Comparison of ENCODE assay signal across 9 mouse cellular contexts in the genomic region with DNA sequence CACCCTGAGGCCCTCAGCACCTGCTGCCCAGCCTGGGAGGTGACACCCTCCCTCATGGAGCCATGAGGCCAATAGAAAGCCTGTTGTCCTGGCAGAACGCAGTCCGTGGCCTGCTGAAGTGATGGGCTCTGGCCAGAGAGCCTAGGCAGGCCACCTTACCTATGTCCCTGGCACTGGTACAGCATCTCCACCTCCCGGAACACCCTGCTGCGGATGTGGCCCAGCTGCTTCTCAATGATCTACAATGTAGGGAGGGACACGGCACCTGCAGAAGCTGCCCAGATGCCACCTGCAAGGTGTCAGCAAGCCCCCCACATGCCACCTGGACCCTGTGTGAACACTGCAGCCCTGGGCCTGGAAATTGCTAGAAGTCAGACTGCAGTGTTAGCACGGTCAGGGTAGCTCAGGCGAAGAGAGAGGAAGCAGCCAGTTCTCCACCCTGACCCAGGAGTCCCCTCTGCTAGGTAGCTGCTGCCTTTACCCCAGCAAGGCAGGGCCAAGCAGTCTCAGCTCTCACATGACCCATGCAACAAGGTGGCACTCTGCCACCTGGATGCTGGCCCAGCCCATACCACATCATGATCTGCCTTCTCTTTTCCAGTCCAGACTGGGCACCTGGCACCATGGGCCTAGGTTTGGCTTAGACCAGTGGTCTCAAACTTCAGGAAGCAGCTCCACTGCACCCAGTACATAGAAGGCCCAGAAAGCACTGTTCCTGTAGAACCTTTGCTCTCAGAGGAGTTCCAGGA. TPM values are rescaled to one million over a fixed set of nuclear protein-coding genes. Genes with fewer than 3 reads are reported as not detected.
DNase-seq lines count a peak whose midpoint lies in the region; ATAC-seq and TF ChIP-seq lines count a peak whose summit lies in the region.
"Had no signal": no experiment of that assay in that cellular context is flagged by ENCODE, and none has a peak within 500 bp of the region (broad histone marks: within the 10 kb centered on the region; RNA-seq: fewer than 3 reads in every experiment).

No protein-coding gene starts in this region.

- TF ChIP-seq CTCF in spleen, adult 2 months (IDR thresholded peaks at IDR 0.05; ENCODE audit: extremely low read depth, insufficient read depth, insufficient read length, insufficient replicate concordance), result no peak

- WGBS in spleen, adult 2 months, result 76% methylated on average over 7 of the region's 7 CpGs

- H3K27me3 ChIP-seq in spleen, adult 2 months (ENCODE audit: control insufficient read depth, insufficient read depth, low read length), result no peaks in the 10 kb centered on the region
- H3K27me3 ChIP-seq in splenic B cell, adult 2 months (ENCODE audit: control insufficient read depth, insufficient read depth, low read length, poor library complexity, severe bottlenecking), result no peaks in the 10 kb centered on the region
- H3K27me3 ChIP-seq: heart, embryonic 15.5 days had no signal

- no peak for DNase-seq in spleen, adult 2 months (ENCODE audit: low read depth in 1 of 2, low spot score in 2 of 2)
- no peak for DNase-seq in spleen, postnatal 10 days (ENCODE audit: low spot score in 2 of 2)
- peak; percentile 89 to 93 for DNase-seq in cerebellum, postnatal 14 days
- DNase-seq in heart, postnatal 4 days, result peak; percentile 88
- peak; percentile 38 for DNase-seq in splenic B cell, adult 2 months (ENCODE audit: low read depth, low spot score)
- no peak for DNase-seq in left cerebral cortex, adult 11 months (ENCODE audit: low spot score)
- no peak for DNase-seq in thymus, postnatal 4 days

- H3K4me3 ChIP-seq in spleen, adult 2 months (ENCODE audit: extremely low read depth, insufficient read depth, insufficient read length), result no peak overlapping the region
- H3K4me3 ChIP-seq: heart, embryonic 15.5 days had no signal

- H3K4me1 ChIP-seq in spleen, adult 2 months (ENCODE audit: control insufficient read depth, insufficient read depth, insufficient read length), result peaks cover 64% of the 10 kb centered on the region

- peaks cover 77% of the 10 kb centered on the region for H3K36me3 ChIP-seq in spleen, adult 2 months (ENCODE audit: control insufficient read depth, insufficient read depth, low read length)
- peaks cover 36% of the 10 kb centered on the region for H3K36me3 ChIP-seq in splenic B cell, adult 2 months (ENCODE audit: control insufficient read depth, insufficient read depth, low read length, poor library complexity, severe bottlenecking)

- TF ChIP-seq POLR2A in spleen, adult 2 months (IDR thresholded peaks at IDR 0.05; ENCODE audit: low read depth, low read length), result no peak

- ATAC-seq in monocyte, adult 5-6 weeks (replicated peaks; ENCODE audit: insufficient number of reproducible peaks, low FRiP score, low TSS enrichment, poor library complexity, severe bottlenecking), result no peak

- peak overlapping the region; percentile 44 for H3K27ac ChIP-seq in spleen, adult 2 months (ENCODE audit: insufficient read depth, low read length)
- H3K27ac ChIP-seq: heart, embryonic 15.5 days had no signal

RNA-seq across cellular contexts. Expression of gene Mknk2, which starts 8.0 kb away (rescaled TPM):
- 351 and 533 TPM in 2 replicates for polyA plus RNA-seq in spleen, adult 2 months (2012; rRNA removed)
- total RNA-seq in heart, postnatal 4 days (2021), result 100 to 1,000 TPM; 105 TPM
- 56.7 to 115 TPM (median 94.0 TPM) in 3 replicates for total RNA-seq in monocyte, adult 5-6 weeks (2017)

RNA-seq across cellular contexts. Expression of gene Btbd2, which starts 13.0 kb away (rescaled TPM):
- polyA plus RNA-seq in spleen, adult 2 months (2012; rRNA removed), result 49.5 and 66.1 TPM in 2 replicates
- total RNA-seq in heart, postnatal 4 days (2021), result 10 to 100 TPM; 42.2 to 42.4 TPM
- total RNA-seq in monocyte, adult 5-6 weeks (2017), result 14.6 to 23.9 TPM (median 23.1 TPM) in 3 replicates

RNA-seq across cellular contexts. Expression of gene Mob3a, which starts 31.9 kb away (rescaled TPM):
- 130 and 156 TPM in 2 replicates for polyA plus RNA-seq in spleen, adult 2 months (2012; rRNA removed)
- total RNA-seq in heart, postnatal 4 days (2021), result 10 to 100 TPM; 12.5 to 13.0 TPM
- 57.4 to 129 TPM (median 87.2 TPM) in 3 replicates for total RNA-seq in monocyte, adult 5-6 weeks (2017)

RNA-seq across cellular contexts. Expression of gene Izumo4, which starts 32.1 kb away (rescaled TPM):
- 49.0 and 60.8 TPM in 2 replicates for polyA plus RNA-seq in spleen, adult 2 months (2012; rRNA removed)
- total RNA-seq in heart, postnatal 4 days (2021), result 1 to 10 TPM; 3.2 to 4.6 TPM
- total RNA-seq in monocyte, adult 5-6 weeks (2017), result 10.6 to 17.9 TPM (median 17.1 TPM) in 3 replicates

RNA-seq across cellular contexts. Expression of gene Csnk1g2, which starts 47.3 kb away (rescaled TPM):
- 206 and 283 TPM in 2 replicates for polyA plus RNA-seq in spleen, adult 2 months (2012; rRNA removed)
- 100 to 1,000 TPM; 142 to 162 TPM for total RNA-seq in heart, postnatal 4 days (2021)
- 174 to 193 TPM (median 192 TPM) in 3 replicates for total RNA-seq in monocyte, adult 5-6 weeks (2017)

Comparison
In these comparisons a context has a peak if more than half of its experiments do, and no peak if none do; other contexts are left out.
1. DNase-seq: peak in cerebellum, postnatal 14 days (2 of 2), heart, postnatal 4 days (single experiment) and splenic B cell, adult 2 months (single experiment); none in spleen, adult 2 months (0 of 2), spleen, postnatal 10 days (0 of 2), left cerebral cortex, adult 11 months (single experiment) and thymus, postnatal 4 days (single experiment).